Mouse (Mus musculus) stomach, postnatal 0 days (tissue): ENCODE measurements around the gene Nsmce3. TPM values are rescaled to one million over a fixed set of nuclear protein-coding genes. Genes with fewer than 3 reads are reported as not detected.

Experiments
- ATAC-seq: fragments of 200-750 bp; cut with Nextera tagmentation; 2 replicates; pipeline ENCODE4 v1.8.0; 2017; ENCODE audit not compliant: low FRiP score, low TSS enrichment
- DNase-seq: peaks from one replicate; pipeline ENCODE4 v3.0.0-alpha.2; 2016; ENCODE audit warnings: low spot score
- H3K27ac ChIP-seq: fragments of 300-500 bp; sonication (generic); replicated peaks from 2 replicates; pipeline ENCODE4 v1.5.1; 2014; ENCODE audit warnings: mild to moderate bottlenecking, control low read depth
- H3K27me3 ChIP-seq: fragments of 300-500 bp; sonication (generic); 2 replicates; pipeline ENCODE4 v1.6.1; 2014; ENCODE audit warnings: low read length; ENCODE audit not compliant: control insufficient read depth, insufficient read depth
- H3K36me3 ChIP-seq: fragments of 300-500 bp; sonication (generic); 2 replicates; pipeline ENCODE4 v1.6.1; 2014; ENCODE audit warnings: low read length, mixed read lengths; ENCODE audit not compliant: control insufficient read depth, insufficient read depth
- H3K4me1 ChIP-seq: fragments of 300-500 bp; sonication (generic); replicated peaks from 2 replicates; pipeline ENCODE4 v1.6.1; 2014; ENCODE audit warnings: antibody characterized with exemption; ENCODE audit not compliant: control insufficient read depth, insufficient read depth
- H3K4me2 ChIP-seq: fragments of 300-500 bp; sonication (generic); replicated peaks from 2 replicates; pipeline ENCODE4 v1.6.1; 2014; ENCODE audit warnings: low read depth, mild to moderate bottlenecking, control low read depth, moderate library complexity
- H3K4me3 ChIP-seq: fragments of 300-500 bp; sonication (generic); 2 replicates; pipeline ENCODE4 v1.5.1; 2014; ENCODE audit warnings: low read depth, low read length, control low read depth
- H3K9ac ChIP-seq: fragments of 300-500 bp; sonication (generic); 2 replicates; pipeline ENCODE4 v1.6.1; 2014; ENCODE audit warnings: mild to moderate bottlenecking, low read length, control low read depth, mixed read lengths
- H3K9me3 ChIP-seq: fragments of 300-500 bp; sonication (generic); 2 replicates; pipeline ENCODE4 v1.6.1; 2016; ENCODE audit warnings: low read length; ENCODE audit not compliant: control insufficient read depth
- CTCF ChIP-seq: IDR thresholded peaks from 2 replicates; pipeline ENCODE4 v1.5.1; 2016; ENCODE audit warnings: antibody characterized with exemption, low read depth, mild to moderate bottlenecking, moderate library complexity
- EP300 ChIP-seq: optimal IDR thresholded peaks from 2 replicates; pipeline ENCODE3; 2016; ENCODE audit warnings: antibody characterized with exemption
- WGBS: fragments of 180-500 bp; shearing (Covaris S2); extraction: QIAGEN DNeasy Blood & Tissue Kit; methylation state at CpG from one replicate; pipeline ENCODE4 v1.1.7; 2014; 5-methylcytosine and 5-hydroxymethylcytosine counted together
- polyA plus RNA-seq: library from polyadenylated mRNA; unstranded; fragments of >200 nt; fragmentation: Nextera tagmentation; extraction: Ambion mirVana; gene quantifications from 2 replicates; pipeline ENCODE4 v1.2.1, GENCODE M21; 2015

Gene Nsmce3
- polyA plus RNA-seq, 1 experiment from 2014 or later: 8.4 TPM

DNA sequence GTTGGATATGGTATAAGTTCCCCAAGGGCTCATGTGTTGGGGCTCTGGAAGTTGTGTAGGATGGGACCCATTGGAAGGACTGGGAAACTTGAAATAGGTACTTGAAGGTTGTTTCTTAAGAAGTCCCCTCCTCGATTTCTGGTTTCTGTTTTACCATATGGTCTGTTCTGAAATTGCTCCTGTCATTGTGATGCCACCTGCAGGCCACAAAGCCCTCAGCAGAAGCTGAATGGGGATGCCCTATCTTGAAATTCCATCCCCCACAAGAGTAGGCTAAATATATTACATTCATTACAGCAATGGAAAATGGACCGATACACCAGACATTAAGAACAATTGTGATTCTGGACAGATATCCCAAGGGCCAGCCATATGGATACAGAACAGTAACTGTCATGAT is 37.4 kb upstream of the Nsmce3 start:
- Histone ChIP-seq H3K9me3 (no peaks in the 10 kb centered on the region), H3K4me1 (no peaks in the 10 kb centered on the region), H3K9ac (no peak overlapping the region), H3K4me2 (no peak overlapping the region), H3K27me3 (no peaks in the 10 kb centered on the region), H3K27ac (no peak overlapping the region), H3K36me3 (no peaks in the 10 kb centered on the region), H3K4me3 (no peak overlapping the region)
- DNase-seq (no peak), ATAC-seq (no peak)
- TF ChIP-seq EP300 (no peak), CTCF (no peak)
- WGBS: 85% methylated on average over 2 of the region's 2 CpGs

DNA sequence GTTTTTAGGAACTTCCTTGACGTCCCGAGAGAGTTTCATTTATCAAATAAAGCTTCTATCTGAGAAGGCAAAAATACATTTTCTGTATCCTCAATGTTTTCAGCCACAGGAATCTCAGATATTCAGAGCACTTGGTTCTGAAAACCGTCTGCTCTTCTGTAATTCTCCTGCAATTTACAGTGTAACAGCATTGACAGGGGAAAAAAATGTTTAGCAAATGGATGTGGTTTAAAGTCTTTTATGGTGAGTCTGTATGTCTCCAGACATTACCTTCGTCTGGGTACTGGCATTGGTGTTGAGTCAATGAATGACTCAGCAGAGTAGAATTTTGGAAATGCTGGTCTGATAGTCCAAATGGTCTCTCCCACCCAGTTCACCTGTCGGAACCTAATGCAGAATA is 34.2 kb upstream of the Nsmce3 start:
- Histone ChIP-seq H3K4me3 (no peak overlapping the region), H3K27me3 (no peaks in the 10 kb centered on the region), H3K9me3 (no peaks in the 10 kb centered on the region), H3K9ac (no peak overlapping the region), H3K4me2 (no peak overlapping the region), H3K4me1 (no peaks in the 10 kb centered on the region), H3K36me3 (no peaks in the 10 kb centered on the region), H3K27ac (no peak overlapping the region)
- ATAC-seq (no peak), DNase-seq (no peak)
- WGBS: 50% methylated on average over 5 of the region's 5 CpGs
- TF ChIP-seq EP300 (no peak), CTCF (no peak)

DNA sequence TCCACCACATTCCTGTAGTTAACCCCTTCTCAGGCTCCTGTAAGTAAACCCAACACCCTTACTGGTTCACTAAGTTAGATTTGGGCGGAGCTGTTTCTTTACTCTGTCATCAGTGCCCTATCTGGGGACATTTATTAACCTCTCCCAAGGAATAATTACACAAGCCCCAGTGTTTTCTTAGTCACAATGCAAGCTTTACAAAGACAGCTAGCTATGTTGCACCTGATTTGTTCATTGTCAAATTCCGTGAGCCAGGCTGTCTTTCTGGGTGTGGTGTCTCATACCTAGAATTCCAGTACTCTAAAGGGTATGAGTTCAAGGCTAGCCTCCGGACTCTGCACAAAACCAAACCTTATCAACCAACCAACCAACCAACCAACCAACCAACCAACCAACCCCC is 32.7 kb upstream of the Nsmce3 start:
- Histone ChIP-seq H3K4me2 (no peak overlapping the region), H3K36me3 (no peaks in the 10 kb centered on the region), H3K9me3 (no peaks in the 10 kb centered on the region), H3K4me3 (no peak overlapping the region), H3K9ac (no peak overlapping the region), H3K4me1 (no peaks in the 10 kb centered on the region), H3K27ac (no peak overlapping the region), H3K27me3 (no peaks in the 10 kb centered on the region)
- 61% methylated on average over 3 of the region's 3 CpGs for WGBS
- TF ChIP-seq EP300 (no peak), CTCF (no peak)
- DNase-seq (no peak), ATAC-seq (no peak)

DNA sequence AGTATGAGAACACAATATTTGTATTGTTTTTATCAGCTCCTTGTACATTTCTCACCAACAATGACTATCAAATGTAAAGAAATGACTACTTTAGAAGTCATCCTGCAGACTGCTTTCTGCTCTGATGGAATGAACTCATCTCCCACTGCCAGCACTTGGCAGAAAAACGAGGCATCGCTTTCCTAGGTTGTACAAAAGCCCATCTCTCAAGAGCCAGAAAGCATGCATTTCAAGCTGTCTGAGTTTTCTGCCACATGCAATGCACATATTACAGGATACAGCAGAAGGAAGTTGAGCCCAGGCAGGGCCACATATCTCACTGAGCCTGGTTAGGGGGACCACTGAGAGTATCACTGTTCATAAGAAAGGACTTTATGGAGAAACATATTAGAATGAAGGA is 27.5 kb upstream of the Nsmce3 start:
- Histone ChIP-seq H3K4me1 (no peaks in the 10 kb centered on the region), H3K9me3 (no peaks in the 10 kb centered on the region), H3K4me2 (no peak overlapping the region), H3K4me3 (no peak overlapping the region), H3K9ac (no peak overlapping the region), H3K27me3 (no peaks in the 10 kb centered on the region), H3K27ac (no peak overlapping the region), H3K36me3 (no peaks in the 10 kb centered on the region)
- WGBS: 79% methylated on average over 2 of the region's 2 CpGs
- DNase-seq (no peak), ATAC-seq (no peak)
- TF ChIP-seq EP300: no peak
- TF ChIP-seq CTCF: no peak

DNA sequence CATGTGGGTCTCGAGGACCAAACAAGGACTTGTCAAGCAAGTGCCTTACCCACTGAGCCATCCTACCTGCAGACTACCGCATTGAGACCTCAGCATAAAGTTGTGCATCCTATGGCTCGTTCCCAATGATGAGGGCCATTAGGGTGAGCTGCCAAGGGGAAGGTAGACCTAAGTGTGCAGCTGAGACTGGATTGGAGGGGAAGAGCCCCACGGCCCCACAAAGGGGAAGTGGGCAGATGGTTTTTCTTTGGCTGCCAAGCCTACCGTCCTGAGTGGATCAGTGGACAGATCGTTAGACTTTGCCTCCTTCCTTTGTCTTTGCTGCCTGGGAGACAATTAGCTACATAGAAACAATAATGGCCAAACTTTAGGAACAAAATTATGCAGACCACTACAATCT is 23.8 kb upstream of the Nsmce3 start:
- no peak for TF ChIP-seq CTCF
- no peak for TF ChIP-seq EP300
- no peak for ATAC-seq
- 82% methylated on average over 6 of the region's 6 CpGs for WGBS

DNA sequence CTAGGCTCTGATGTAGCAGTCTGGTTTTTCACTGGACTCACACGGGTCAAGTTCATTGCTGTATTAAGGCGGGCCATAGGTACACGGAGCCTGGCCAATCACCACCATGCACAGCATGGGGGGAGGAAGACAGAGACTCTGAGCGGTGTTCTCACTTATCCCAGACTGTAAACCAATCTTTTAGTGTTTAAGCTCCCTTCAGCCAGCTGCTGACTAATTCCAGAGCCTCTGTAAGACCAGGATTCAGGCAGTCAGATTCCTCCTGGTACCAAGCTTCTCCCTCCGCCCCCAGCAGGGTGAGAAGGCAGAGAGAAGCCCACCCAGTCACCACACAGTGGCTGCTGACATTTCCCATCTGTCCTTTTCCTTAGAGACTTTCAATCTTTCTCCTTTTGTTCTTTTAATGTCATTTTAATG is 22.9 kb upstream of the Nsmce3 start:
- H3K27me3 ChIP-seq: no peaks in the 10 kb centered on the region
- H3K27ac ChIP-seq: no peak overlapping the region
- ATAC-seq: peak; percentile 24; the same call in 1 of the 2 replicates
- H3K9ac ChIP-seq: no peak overlapping the region
- DNase-seq: no peak
- no peak overlapping the region for H3K4me2 ChIP-seq
- WGBS: 23% methylated on average over 5 of the region's 5 CpGs
- no peak overlapping the region for H3K4me3 ChIP-seq
- no peaks in the 10 kb centered on the region for H3K9me3 ChIP-seq
- H3K36me3 ChIP-seq: no peaks in the 10 kb centered on the region
- no peaks in the 10 kb centered on the region for H3K4me1 ChIP-seq
- TF ChIP-seq EP300 (no peak), CTCF (no peak)

More for the DNA sequence above, 23.8 kb upstream of the Nsmce3 start:
- Histone ChIP-seq H3K4me2 (no peak overlapping the region), H3K27ac (no peak overlapping the region), H3K9me3 (no peaks in the 10 kb centered on the region), H3K9ac (no peak overlapping the region), H3K27me3 (no peaks in the 10 kb centered on the region), H3K4me3 (no peak overlapping the region), H3K4me1 (no peaks in the 10 kb centered on the region), H3K36me3 (no peaks in the 10 kb centered on the region)
- no peak for DNase-seq
